Mouse (Mus musculus): Measurements from ENCODE around the gene Rilp. TPM values are rescaled to one million over a fixed set of nuclear protein-coding genes. Genes with fewer than 3 reads are reported as not detected.

Rilp gene
- 0.25 and 0.46 TPM in 2 replicates for polyA plus RNA-seq (2016; fragmentation: Nextera tagmentation; extraction: Ambion mirVana)

GRCm38 (mm10) chr11:75509741-75510626 is at the start of gene Rilp:
TSS of gene Rilp (plus strand) at chr11:75510094.
- Histone ChIP-seq H3K36me3 (peaks cover 56% of the 10 kb centered on the region), H3K27ac (peak within 1 kb of the TSS; percentile 76), H3K4me3 (peak within 1 kb of the TSS; percentile 64), H3K9me3 (replicated peaks) (no peaks in the 10 kb centered on the region), H3K27me3 (ENCODE audit: low read depth, poor library complexity, severe bottlenecking) (no peaks in the 10 kb centered on the region), H3K4me1 (peaks cover 50% of the 10 kb centered on the region)
- peak; percentile 80 for DNase-seq (ENCODE audit: low spot score)
- 3% methylated on average over 43 of the region's 43 CpGs for WGBS

DNA sequence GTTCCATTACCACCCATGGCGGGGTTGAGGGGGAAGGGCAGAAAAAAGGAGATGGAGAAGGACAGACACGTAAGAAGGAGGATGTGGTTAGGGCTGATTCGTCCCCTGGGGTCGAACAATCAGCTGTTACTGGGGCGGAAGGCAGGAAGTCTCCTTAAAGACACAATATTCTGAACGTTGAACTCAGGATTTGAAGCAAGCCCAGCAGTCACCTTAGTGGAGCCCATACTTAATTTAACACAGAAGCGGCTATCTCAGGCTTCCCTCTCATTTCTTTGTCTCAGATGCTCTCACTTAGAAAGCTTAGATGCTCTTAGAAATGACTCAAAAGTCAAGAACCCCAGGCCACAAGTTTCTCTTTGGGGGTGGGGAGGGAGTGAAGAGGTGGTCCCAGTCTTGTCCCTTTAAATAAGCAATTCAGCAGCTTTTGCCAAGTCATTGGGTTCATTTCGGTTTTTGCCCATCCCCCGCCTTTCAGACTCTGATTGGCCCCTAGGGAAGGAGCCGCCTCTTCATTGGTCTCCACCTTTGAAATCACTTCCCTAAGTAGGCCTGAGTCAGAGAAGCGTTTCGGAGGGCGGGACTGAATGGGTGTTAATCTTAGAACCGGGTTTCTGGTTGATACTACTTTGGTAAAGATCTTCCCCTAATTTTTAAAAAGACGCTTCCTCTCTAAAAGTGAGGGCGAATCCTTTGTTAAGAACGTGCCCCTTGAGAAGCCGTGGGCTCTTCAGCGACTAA is 49.6 kb upstream of the Rilp start:
- Histone ChIP-seq H3K36me3 (peaks cover 5% of the 10 kb centered on the region; the same call in 1 of the 2 replicates), H3K9me3 (replicated peaks) (no peaks in the 10 kb centered on the region), H3K27ac (peak overlapping the region; percentile 86), H3K27me3 (ENCODE audit: low read depth, poor library complexity, severe bottlenecking) (no peaks in the 10 kb centered on the region), H3K4me1 (peaks cover 39% of the 10 kb centered on the region), H3K4me3 (peak overlapping the region; percentile 69)
- 3% methylated on average over 19 of the region's 19 CpGs for WGBS
- DNase-seq (ENCODE audit: low spot score), result peak; percentile 80

GRCm38 (mm10) chr11:75460844-75461742 is 48.8 kb upstream of the Rilp start, which contains the start of gene Tlcd2:
TSS of gene Tlcd2 (plus strand) at chr11:75461715.
- Histone ChIP-seq H3K9me3 (replicated peaks) (no peaks in the 10 kb centered on the region), H3K36me3 (peaks cover 10% of the 10 kb centered on the region; the same call in 1 of the 2 replicates), H3K27me3 (ENCODE audit: low read depth, poor library complexity, severe bottlenecking) (no peaks in the 10 kb centered on the region), H3K4me1 (peaks cover 38% of the 10 kb centered on the region), H3K27ac (peak within 1 kb of the TSS; percentile 86), H3K4me3 (peak within 1 kb of the TSS; percentile 69)
- peak; percentile 99 for DNase-seq (ENCODE audit: low spot score)
- under 1% methylated on average over 46 of the region's 46 CpGs for WGBS

- DNase-seq (ENCODE audit: low spot score), result no peak
- under 1% methylated on average over 30 of the region's 30 CpGs for WGBS
- peak overlapping the region; percentile 86; the same call in 1 of the 2 replicates for H3K27ac ChIP-seq
- H3K4me1 ChIP-seq, result peaks cover 38% of the 10 kb centered on the region
- peaks cover 12% of the 10 kb centered on the region; the same call in 1 of the 2 replicates for H3K36me3 ChIP-seq
- peak overlapping the region; percentile 69 for H3K4me3 ChIP-seq
- no peaks in the 10 kb centered on the region for H3K27me3 ChIP-seq (ENCODE audit: low read depth, poor library complexity, severe bottlenecking)
- no peaks in the 10 kb centered on the region for H3K9me3 ChIP-seq (replicated peaks)
Observed at GRCm38 (mm10) chr11:75461743-75462252, 48.1 kb upstream of the Rilp start.

DNA sequence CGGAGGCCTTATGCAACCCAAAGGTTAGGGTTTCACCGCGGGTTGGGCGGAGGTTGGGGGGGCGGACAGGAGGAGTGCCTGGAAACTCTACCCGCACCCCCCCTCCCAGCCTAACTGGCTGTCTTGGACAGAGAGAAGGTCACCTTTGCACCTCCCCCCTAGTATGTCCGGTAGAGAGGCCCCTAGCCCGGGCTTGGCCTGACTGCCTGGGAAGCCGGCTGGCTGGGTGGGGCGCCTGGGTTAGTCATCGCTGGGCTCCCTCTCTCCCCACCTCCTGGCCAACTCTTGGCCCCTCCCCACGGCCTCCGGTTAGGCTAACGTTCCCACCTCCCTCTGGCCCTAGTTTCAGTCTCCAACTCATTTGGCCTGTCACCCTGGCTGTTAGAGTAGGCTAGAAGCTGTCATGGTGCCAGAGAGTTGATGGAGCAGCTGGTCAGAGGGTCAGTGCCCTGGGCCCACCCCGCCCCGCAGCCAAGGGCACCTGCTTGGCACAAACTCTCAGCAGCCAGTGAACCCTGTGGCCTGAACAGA is 47.6 kb upstream of the Rilp start:
- Histone ChIP-seq H3K27ac (peak overlapping the region; percentile 86), H3K27me3 (ENCODE audit: low read depth, poor library complexity, severe bottlenecking) (no peaks in the 10 kb centered on the region), H3K4me1 (peaks cover 38% of the 10 kb centered on the region), H3K4me3 (peak overlapping the region; percentile 69), H3K36me3 (peaks cover 12% of the 10 kb centered on the region; the same call in 1 of the 2 replicates), H3K9me3 (replicated peaks) (no peaks in the 10 kb centered on the region)
- 2% methylated on average over 15 of the region's 16 CpGs for WGBS
- peak; percentile 50 for DNase-seq (ENCODE audit: low spot score)

DNA sequence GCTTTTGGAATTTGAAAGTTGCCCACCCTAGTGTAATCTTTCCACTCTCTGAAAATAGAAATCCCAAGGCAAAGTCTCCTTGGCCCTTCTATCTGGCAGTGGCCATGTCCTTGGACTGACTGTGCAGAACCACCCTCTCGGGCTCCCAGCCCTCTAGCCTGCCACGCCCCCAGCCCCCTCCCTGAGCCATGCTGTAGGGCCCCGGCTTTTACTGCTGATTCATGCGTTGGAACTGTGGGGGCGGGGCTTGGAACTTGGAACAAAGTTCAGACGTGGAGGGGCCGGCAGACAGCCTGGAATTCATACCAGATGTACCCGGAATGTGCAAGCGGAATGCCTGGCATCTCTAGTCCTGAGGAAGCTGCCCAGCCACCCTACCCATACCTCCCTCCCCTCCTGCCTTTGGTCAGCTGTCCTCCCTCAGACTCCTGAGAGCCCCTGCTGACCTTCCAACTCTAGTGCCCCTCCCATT is 47.0 kb upstream of the Rilp start:
- H3K27ac ChIP-seq, result peak overlapping the region; percentile 86
- WGBS, result 0% methylated on average over 9 of the region's 9 CpGs
- DNase-seq (ENCODE audit: low spot score), result peak; percentile 89
- H3K4me1 ChIP-seq, result peaks cover 43% of the 10 kb centered on the region
- H3K9me3 ChIP-seq (replicated peaks), result no peaks in the 10 kb centered on the region
- H3K36me3 ChIP-seq, result peaks cover 12% of the 10 kb centered on the region; the same call in 1 of the 2 replicates
- peak overlapping the region; percentile 69 for H3K4me3 ChIP-seq
- H3K27me3 ChIP-seq (ENCODE audit: low read depth, poor library complexity, severe bottlenecking), result no peaks in the 10 kb centered on the region

- no peak for DNase-seq (ENCODE audit: low spot score)
- Histone ChIP-seq H3K36me3 (peaks cover 12% of the 10 kb centered on the region; the same call in 1 of the 2 replicates), H3K9me3 (replicated peaks) (no peaks in the 10 kb centered on the region), H3K27ac (peak overlapping the region; percentile 86; the same call in 1 of the 2 replicates), H3K4me3 (no peak overlapping the region), H3K27me3 (ENCODE audit: low read depth, poor library complexity, severe bottlenecking) (0 out of 2 replicates have a peak, but pooled peaks cover 4% of the 10 kb centered on the region), H3K4me1 (peaks cover 50% of the 10 kb centered on the region)
- WGBS, result 64% methylated on average over 4 of the region's 4 CpGs
Observed at GRCm38 (mm10) chr11:75463624-75464023, 46.3 kb upstream of the Rilp start.

GRCm38 (mm10) chr11:75464417-75464816 is 45.5 kb upstream of the Rilp start:
- WGBS, result 88% methylated on average over 6 of the region's 6 CpGs
- H3K4me1 ChIP-seq, result peaks cover 46% of the 10 kb centered on the region
- H3K27me3 ChIP-seq (ENCODE audit: low read depth, poor library complexity, severe bottlenecking), result 0 out of 2 replicates have a peak, but pooled peaks cover 7% of the 10 kb centered on the region
- no peaks in the 10 kb centered on the region for H3K9me3 ChIP-seq (replicated peaks)
- no peak for DNase-seq (ENCODE audit: low spot score)
- no peak overlapping the region for H3K27ac ChIP-seq
- H3K4me3 ChIP-seq, result no peak overlapping the region
- peaks cover 12% of the 10 kb centered on the region; the same call in 1 of the 2 replicates for H3K36me3 ChIP-seq

- peaks cover 40% of the 10 kb centered on the region for H3K4me1 ChIP-seq
- H3K27ac ChIP-seq, result no peak overlapping the region
- no peaks in the 10 kb centered on the region for H3K9me3 ChIP-seq (replicated peaks)
- H3K36me3 ChIP-seq, result peaks cover 12% of the 10 kb centered on the region; the same call in 1 of the 2 replicates
- DNase-seq (ENCODE audit: low spot score), result no peak
- WGBS, result 88% methylated on average over 6 of the region's 6 CpGs
- H3K4me3 ChIP-seq, result no peak overlapping the region
- 0 out of 2 replicates have a peak, but pooled peaks cover 7% of the 10 kb centered on the region for H3K27me3 ChIP-seq (ENCODE audit: low read depth, poor library complexity, severe bottlenecking)
Observed at GRCm38 (mm10) chr11:75465051-75465450, 44.8 kb upstream of the Rilp start.

- DNase-seq (ENCODE audit: low spot score), result no peak
- Histone ChIP-seq H3K9me3 (replicated peaks) (no peaks in the 10 kb centered on the region), H3K36me3 (peaks cover 12% of the 10 kb centered on the region; the same call in 1 of the 2 replicates), H3K27ac (no peak overlapping the region), H3K4me3 (no peak overlapping the region), H3K4me1 (peaks cover 31% of the 10 kb centered on the region), H3K27me3 (ENCODE audit: low read depth, poor library complexity, severe bottlenecking) (0 out of 2 replicates have a peak, but pooled peaks cover 7% of the 10 kb centered on the region)
- WGBS, result 95% methylated on average over 4 of the region's 4 CpGs
Observed at GRCm38 (mm10) chr11:75466731-75467505, 43.0 kb upstream of the Rilp start.
